Mouse (Mus musculus): ENCODE data around the gene S100a7a. TPM values are rescaled to one million over a fixed set of nuclear protein-coding genes. Genes with fewer than 3 reads are reported as not detected.

Gene S100a7a
- polyA plus RNA-seq, 1 experiment from 2014 or later = not detected

GRCm38 (mm10) chr3:90609102-90609501 lies 44.7 kb upstream of the S100a7a start:
- Histone ChIP-seq H3K27me3 (ENCODE audit: insufficient read depth, low read length) (no peaks in the 10 kb centered on the region), H3K9ac (replicated peaks) (no peak overlapping the region), H3K27ac (ENCODE audit: low read depth) (no peak overlapping the region), H3K9me3 (ENCODE audit: low read length) (no peaks in the 10 kb centered on the region), H3K4me1 (ENCODE audit: insufficient read depth) (peaks cover 4% of the 10 kb centered on the region; the same call in 1 of the 2 replicates), H3K36me3 (replicated peaks; ENCODE audit: insufficient read depth, low read length) (no peaks in the 10 kb centered on the region), H3K4me2 (ENCODE audit: low read depth, low read length) (no peak overlapping the region), H3K4me3 (ENCODE audit: low read depth, low read length) (no peak overlapping the region)
- no peak for ATAC-seq
- TF ChIP-seq CTCF (IDR thresholded peaks at IDR 0.05; ENCODE audit: low read depth) (no peak), EP300 (IDR thresholded peaks at IDR 0.05; ENCODE audit: low read depth) (no peak)
- DNase-seq = no peak

- H3K36me3 ChIP-seq (replicated peaks; ENCODE audit: insufficient read depth, low read length) = no peaks in the 10 kb centered on the region
- H3K4me2 ChIP-seq (ENCODE audit: low read depth, low read length) = no peak overlapping the region
- TF ChIP-seq CTCF (IDR thresholded peaks at IDR 0.05; ENCODE audit: low read depth) = no peak
- TF ChIP-seq EP300 (IDR thresholded peaks at IDR 0.05; ENCODE audit: low read depth) = no peak
- H3K9ac ChIP-seq (replicated peaks) = no peak overlapping the region
- H3K4me3 ChIP-seq (ENCODE audit: low read depth, low read length) = no peak overlapping the region
- DNase-seq (no peak), ATAC-seq (no peak)
- no peak overlapping the region for H3K27ac ChIP-seq (ENCODE audit: low read depth)
- H3K9me3 ChIP-seq (ENCODE audit: low read length) = no peaks in the 10 kb centered on the region
- peaks cover 4% of the 10 kb centered on the region; the same call in 1 of the 2 replicates for H3K4me1 ChIP-seq (ENCODE audit: insufficient read depth)
- WGBS (ENCODE audit: insufficient replicate concordance) = 73% methylated on average over 3 of the region's 3 CpGs
- no peaks in the 10 kb centered on the region for H3K27me3 ChIP-seq (ENCODE audit: insufficient read depth, low read length)
Observed at GRCm38 (mm10) chr3:90611494-90611893, 42.3 kb upstream of the S100a7a start.

GRCm38 (mm10) chr3:90612061-90612460 lies 41.8 kb upstream of the S100a7a start:
- Histone ChIP-seq H3K36me3 (replicated peaks; ENCODE audit: insufficient read depth, low read length) (no peaks in the 10 kb centered on the region), H3K9me3 (ENCODE audit: low read length) (no peaks in the 10 kb centered on the region), H3K4me2 (ENCODE audit: low read depth, low read length) (no peak overlapping the region), H3K9ac (replicated peaks) (no peak overlapping the region), H3K4me3 (ENCODE audit: low read depth, low read length) (no peak overlapping the region), H3K27me3 (ENCODE audit: insufficient read depth, low read length) (no peaks in the 10 kb centered on the region), H3K4me1 (ENCODE audit: insufficient read depth) (peaks cover 4% of the 10 kb centered on the region; the same call in 1 of the 2 replicates), H3K27ac (ENCODE audit: low read depth) (no peak overlapping the region)
- whole genome bisulfite sequencing (ENCODE audit: insufficient replicate concordance) = 34% methylated on average over 4 of the region's 4 CpGs
- TF ChIP-seq CTCF (IDR thresholded peaks at IDR 0.05; ENCODE audit: low read depth) = no peak
- TF ChIP-seq EP300 (IDR thresholded peaks at IDR 0.05; ENCODE audit: low read depth) = no peak
- ATAC-seq (no peak), DNase-seq (no peak)

GRCm38 (mm10) chr3:90612728-90613291 lies 41.0 kb upstream of the S100a7a start, which contains the start of gene S100a6:
Gene S100a6 (plus strand): TSS chr3:90612882.
- peak; percentile 66 for DNase-seq
- H3K36me3 ChIP-seq (replicated peaks; ENCODE audit: insufficient read depth, low read length) = no peaks in the 10 kb centered on the region
- peak within 1 kb of the TSS; percentile 31 for H3K4me3 ChIP-seq (ENCODE audit: low read depth, low read length)
- H3K27ac ChIP-seq (ENCODE audit: low read depth) = no peak within 1 kb of the TSS
- H3K27me3 ChIP-seq (ENCODE audit: insufficient read depth, low read length) = no peaks in the 10 kb centered on the region
- H3K9me3 ChIP-seq (ENCODE audit: low read length) = no peaks in the 10 kb centered on the region
- H3K4me1 ChIP-seq (ENCODE audit: insufficient read depth) = peaks cover 4% of the 10 kb centered on the region; the same call in 1 of the 2 replicates
- WGBS (ENCODE audit: insufficient replicate concordance) = 6% methylated on average over 23 of the region's 23 CpGs
- peak within 1 kb of the TSS; percentile 38 for H3K9ac ChIP-seq (replicated peaks)
- peak within 1 kb of the TSS; percentile 64 for H3K4me2 ChIP-seq (ENCODE audit: low read depth, low read length)
- ATAC-seq = peak; percentile 59; the same call in 1 of the 2 replicates
- TF ChIP-seq CTCF (IDR thresholded peaks at IDR 0.05; ENCODE audit: low read depth) = peak; percentile 79
- TF ChIP-seq EP300 (IDR thresholded peaks at IDR 0.05; ENCODE audit: low read depth) = no peak

- DNase-seq = no peak
- Histone ChIP-seq H3K27ac (ENCODE audit: low read depth) (no peak overlapping the region), H3K9ac (replicated peaks) (no peak overlapping the region; the same call in 1 of the 2 replicates), H3K9me3 (ENCODE audit: low read length) (no peaks in the 10 kb centered on the region), H3K27me3 (ENCODE audit: insufficient read depth, low read length) (no peaks in the 10 kb centered on the region), H3K4me1 (ENCODE audit: insufficient read depth) (peaks cover 4% of the 10 kb centered on the region; the same call in 1 of the 2 replicates), H3K36me3 (replicated peaks; ENCODE audit: insufficient read depth, low read length) (no peaks in the 10 kb centered on the region), H3K4me3 (ENCODE audit: low read depth, low read length) (peak overlapping the region; percentile 31), H3K4me2 (ENCODE audit: low read depth, low read length) (peak overlapping the region; percentile 64)
- 40% methylated on average over 7 of the region's 7 CpGs for WGBS (ENCODE audit: insufficient replicate concordance)
- ATAC-seq = no peak
- TF ChIP-seq EP300 (IDR thresholded peaks at IDR 0.05; ENCODE audit: low read depth) (no peak), CTCF (IDR thresholded peaks at IDR 0.05; ENCODE audit: low read depth) (no peak)
Observed at GRCm38 (mm10) chr3:90613461-90614147, 40.2 kb upstream of the S100a7a start.

- Histone ChIP-seq H3K36me3 (replicated peaks; ENCODE audit: insufficient read depth, low read length) (no peaks in the 10 kb centered on the region), H3K4me2 (ENCODE audit: low read depth, low read length) (peak overlapping the region; percentile 64), H3K9me3 (ENCODE audit: low read length) (no peaks in the 10 kb centered on the region), H3K4me3 (ENCODE audit: low read depth, low read length) (peak overlapping the region; percentile 31; the same call in 1 of the 2 replicates), H3K27me3 (ENCODE audit: insufficient read depth, low read length) (no peaks in the 10 kb centered on the region), H3K4me1 (ENCODE audit: insufficient read depth) (peaks cover 4% of the 10 kb centered on the region; the same call in 1 of the 2 replicates), H3K27ac (ENCODE audit: low read depth) (no peak overlapping the region), H3K9ac (replicated peaks) (no peak overlapping the region)
- TF ChIP-seq CTCF (IDR thresholded peaks at IDR 0.05; ENCODE audit: low read depth) (no peak), EP300 (IDR thresholded peaks at IDR 0.05; ENCODE audit: low read depth) (no peak)
- WGBS (ENCODE audit: insufficient replicate concordance) = 71% methylated on average over 6 of the region's 6 CpGs
- DNase-seq = no peak
- no peak for ATAC-seq
Observed at GRCm38 (mm10) chr3:90614148-90614530, 39.7 kb upstream of the S100a7a start.
